Mouse (Mus musculus) urinary bladder, postnatal 14 days (tissue): ENCODE measurements at regions not wholly inside any gene's neighbourhood (a gene's known extent, or its start where the extent isn't known, plus 50 kb on each side); places are given as distances from the start of the nearest gene placed in this dataset.

Experiments used
- DNase-seq: peaks from one replicate; pipeline ENCODE4 v3.0.0; 2021; ENCODE audit warnings: low spot score

DNA sequence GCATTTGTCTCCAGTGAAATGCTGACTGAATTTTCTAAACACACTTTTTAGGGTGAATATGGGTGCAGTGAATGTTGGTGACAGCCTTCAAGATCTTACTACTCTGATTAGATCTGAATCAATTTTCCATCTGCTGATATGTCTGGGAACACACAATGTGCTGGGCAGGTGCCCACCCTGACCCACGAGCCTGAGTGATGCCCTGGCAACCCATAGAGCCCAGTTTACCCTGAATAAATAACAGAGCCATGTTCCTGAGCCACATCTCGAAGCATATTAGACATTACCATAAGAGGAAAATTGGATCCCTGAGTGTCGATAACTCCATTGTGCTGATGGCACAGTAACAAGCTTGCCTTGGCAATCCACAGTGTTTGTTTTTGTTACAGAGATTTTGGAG, 644.9 kb downstream of the Nedd1 start:
- no peak for DNase-seq

DNA sequence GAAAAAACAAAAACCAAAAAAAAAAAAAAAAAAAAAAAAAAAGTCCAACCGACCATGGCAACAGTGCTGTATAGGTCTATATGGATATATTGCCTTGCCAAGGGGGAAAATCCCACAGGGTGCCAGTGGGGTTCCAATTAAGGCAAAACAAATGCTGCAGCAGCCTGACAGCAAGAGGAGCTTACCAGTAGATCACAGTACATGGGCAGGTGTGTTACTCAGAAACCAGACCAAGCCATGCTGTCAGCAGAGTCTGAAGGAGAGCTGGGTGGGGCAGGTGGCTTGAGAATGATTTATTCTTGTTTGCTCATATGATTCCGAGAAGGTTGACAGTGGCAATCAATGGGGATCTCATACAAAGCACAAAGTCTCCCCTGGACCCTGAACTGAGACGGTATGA, 645.5 kb downstream of the Nedd1 start:
- no peak for DNase-seq

DNA sequence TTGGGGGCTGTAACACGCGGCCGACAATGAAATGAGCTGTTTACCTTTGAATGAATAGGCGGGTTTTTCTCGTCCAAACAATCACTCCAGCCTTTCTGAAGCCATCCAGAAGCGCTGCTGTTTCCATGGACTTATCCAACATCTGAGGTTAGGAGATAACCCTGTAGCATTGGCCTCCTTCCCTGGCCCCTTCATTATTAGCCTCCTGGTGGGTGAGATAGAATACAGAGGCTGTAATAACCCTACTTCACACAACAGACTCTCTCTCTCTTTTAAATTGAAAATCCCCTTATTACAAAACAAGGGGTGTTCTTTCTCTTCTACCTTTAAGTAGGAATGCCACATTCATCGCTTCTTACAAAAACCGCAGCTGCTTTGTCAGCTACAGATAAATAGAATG, 646.8 kb downstream of the Nedd1 start:
- DNase-seq: no peak

DNA sequence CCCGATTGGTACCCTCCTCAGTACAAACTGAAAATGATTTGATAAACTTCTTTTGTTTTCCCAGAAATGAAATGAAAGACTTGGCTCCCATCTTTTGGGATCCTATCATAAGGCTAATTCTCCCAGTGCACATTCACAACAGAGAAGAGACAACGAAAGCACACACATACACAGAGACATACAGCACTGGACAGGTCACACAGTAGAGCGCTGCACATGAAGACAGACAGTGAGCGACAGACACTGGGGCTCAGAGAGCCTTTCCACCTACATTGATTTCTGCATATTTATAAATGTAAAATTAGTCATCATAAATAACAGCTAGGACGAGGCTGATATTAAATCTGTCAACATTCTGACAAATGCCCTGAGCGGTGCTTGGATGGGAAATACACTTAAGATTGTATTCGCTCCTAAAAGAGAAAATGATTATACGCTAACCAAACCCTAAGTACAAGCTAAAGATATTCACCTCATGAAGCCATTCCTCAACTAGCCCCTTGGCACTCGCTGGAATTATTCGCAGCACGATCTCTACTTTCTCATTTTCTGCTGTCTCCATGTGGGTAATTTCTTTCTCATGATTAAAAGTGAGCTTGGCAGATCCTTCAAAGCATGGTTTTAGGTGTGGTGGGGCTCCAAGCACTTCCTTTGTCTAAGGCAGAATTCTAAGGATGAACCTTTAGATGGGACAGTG, 647.4 kb downstream of the Nedd1 start:
- no peak for DNase-seq

DNA sequence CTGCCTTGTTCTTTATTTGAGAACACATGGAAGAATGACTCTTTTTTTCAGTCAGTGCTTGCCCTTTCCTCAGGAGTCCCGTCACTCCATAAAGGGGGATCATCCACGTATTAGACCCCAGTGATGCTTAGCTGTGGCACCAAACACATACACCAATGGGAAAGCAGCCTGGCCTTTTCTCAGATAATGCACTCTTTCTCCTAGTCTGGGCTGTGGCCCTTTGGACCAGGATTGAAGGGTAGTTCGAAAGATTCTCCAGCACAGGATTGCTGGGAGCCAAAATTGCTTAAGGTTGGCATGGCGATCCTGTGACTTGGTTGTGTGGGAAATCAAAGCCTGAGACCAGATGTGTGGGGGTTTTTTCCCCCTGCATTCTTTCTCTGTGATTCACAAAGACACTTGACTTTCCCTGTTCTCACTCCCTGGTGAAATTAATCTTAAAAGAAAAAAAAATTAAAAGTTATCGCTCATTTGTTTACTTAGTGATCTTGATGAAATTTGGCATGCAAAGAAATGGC, 648.3 kb downstream of the Nedd1 start:
- no peak for DNase-seq

DNA sequence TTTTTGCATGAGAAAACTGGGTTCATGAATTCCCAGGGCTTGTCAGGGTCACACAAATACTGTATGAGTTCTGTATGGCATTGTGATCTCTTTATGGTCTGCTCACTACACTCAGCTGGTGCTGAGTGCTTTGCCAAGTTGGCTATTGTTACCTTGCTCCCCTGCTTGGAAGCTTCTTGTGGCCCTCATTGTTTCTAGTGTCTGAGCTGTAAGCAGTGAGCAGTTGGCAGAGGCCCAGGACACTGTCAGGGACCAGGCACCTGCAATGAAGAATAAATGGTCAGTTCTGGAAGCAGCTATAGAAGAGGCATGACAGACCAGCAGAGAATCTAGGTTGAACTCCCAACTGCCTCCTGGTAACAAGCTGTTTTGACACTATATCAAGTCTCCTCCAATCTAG, 677.4 kb downstream of the Nedd1 start:
- peak; percentile 3 for DNase-seq

DNA sequence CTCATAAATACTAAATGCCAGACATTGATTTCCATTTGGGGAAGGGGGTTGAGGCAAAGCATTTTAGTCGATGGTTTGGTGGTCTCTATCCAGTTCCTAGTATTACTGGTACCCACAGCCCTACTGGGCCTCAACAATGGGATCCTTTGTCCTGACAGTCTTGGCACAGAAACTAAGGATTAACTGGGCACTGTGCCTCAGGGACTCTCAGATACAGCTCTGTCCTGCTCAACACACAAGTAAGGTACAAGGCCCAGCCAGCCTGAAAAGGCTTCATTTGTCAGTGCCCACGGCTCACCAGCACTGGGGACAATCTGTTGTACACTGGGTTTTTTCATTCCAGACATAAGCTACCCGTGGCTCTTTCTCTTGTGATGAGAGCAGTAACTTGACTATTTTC, 686.0 kb downstream of the Nedd1 start:
- DNase-seq: no peak

DNA sequence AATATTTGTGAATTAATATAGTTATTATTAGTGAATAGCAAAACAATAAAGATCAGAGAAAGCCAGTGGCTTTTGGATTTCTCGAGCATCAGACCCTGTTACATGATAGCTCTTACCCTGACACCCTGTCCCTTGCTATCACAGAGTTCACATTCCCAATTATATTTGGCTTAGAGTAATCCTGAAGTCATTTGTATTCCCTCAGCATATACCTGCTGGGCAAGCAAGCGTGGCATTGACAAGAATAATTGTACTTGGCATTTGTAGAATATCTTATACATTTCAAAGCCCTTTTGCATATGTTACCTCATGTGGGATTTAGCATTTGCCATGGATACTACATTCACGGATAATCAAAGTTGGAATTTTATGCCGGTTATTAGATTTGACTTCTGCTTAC, 692.0 kb downstream of the Nedd1 start:
- DNase-seq: no peak

DNA sequence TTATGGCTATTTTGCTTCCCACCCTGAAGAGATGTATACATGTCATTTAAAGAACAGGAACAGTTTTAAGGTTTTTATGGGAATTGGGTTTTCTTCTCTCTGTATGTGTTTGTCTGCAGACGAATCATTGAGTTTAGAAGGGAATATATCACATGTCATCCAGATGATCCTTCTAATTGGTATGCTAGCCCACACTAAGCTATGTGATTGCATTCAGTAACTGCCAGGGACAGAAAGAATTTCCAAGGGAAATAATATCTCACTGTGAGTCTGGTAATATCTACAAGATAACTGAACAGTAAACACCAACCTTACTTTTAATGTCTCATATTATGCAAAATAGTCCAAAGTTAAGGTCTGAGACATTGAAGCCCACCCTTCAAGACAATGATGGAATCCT, 698.0 kb downstream of the Nedd1 start:
- no peak for DNase-seq

DNA sequence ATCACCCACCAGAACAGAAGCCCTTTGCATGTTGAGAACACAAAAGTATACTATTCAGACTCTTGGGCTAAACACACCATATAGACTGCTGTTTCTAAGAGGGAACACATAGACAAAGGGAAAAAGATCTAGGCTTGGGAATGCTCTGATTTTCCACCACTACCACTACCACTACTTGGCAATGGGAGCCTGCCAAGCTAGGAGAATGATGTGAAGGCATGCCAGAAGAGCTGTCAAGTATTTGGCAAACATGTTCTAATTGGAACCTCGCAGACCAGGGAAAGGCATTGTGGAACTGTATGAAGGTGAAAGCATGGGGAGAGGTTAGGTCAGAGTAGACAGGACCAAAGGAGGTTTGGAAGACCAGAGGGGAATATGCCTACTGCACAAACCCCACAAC, 701.2 kb downstream of the Nedd1 start:
- no peak for DNase-seq

DNA sequence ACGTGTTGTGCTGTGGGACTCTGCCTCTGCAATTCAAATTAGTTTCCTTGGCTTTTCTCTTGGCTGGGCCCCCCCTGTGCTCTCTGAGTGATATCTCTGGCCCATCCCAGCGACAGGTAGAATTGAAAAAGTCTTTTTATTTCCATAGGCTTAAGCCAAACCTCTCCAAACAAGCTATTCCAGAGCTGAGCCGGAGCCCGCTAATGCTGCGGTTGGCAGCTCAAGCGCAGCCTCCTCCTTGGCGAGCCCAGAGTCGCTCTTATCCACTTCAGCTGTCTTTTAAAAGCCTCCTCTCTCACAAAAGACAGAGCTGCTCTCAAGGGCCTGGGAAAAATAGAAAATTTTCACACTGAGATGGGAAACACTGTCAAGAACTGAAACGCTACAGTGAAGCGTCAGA, 712.7 kb downstream of the Nedd1 start:
- no peak for DNase-seq

DNA sequence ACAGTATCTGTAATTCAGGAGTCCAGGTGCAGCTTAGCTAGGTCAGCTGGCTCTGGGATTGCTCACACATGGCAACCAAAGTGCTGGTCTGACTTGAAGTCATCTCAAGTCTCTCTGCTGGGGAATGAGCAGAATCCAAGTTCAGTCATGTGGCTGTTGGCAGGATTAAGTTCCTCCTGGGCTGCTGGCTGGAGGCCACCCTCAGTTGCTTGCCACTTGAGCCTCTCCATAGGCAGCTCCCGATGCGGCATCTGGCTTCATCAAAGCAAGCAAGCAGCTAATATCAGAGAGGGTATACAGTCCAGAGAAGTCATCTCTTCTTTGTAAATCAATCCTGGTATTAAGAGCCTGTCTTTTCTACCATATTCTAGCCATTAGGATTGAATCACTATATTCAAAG, 714.3 kb downstream of the Nedd1 start:
- no peak for DNase-seq

DNA sequence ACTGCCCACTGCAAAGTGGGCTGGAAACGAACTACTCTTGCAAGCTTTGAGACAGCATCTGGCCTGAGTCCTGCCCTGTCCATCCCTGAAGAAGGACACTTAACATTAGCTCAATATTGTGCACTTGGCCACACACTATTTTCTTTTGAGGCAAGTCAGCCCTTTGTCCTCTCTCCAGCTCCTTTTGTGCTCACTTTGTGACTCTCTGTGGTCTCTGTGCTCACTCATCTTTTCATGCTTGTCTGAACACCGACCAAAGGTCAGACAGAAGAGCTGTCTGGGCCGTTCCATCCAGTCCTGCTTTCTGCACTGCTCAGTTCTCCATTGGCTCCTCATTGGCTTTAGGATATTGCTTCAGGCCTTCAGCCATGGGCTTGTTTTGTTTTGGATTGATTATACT, 715.8 kb downstream of the Nedd1 start:
- DNase-seq: no peak

DNA sequence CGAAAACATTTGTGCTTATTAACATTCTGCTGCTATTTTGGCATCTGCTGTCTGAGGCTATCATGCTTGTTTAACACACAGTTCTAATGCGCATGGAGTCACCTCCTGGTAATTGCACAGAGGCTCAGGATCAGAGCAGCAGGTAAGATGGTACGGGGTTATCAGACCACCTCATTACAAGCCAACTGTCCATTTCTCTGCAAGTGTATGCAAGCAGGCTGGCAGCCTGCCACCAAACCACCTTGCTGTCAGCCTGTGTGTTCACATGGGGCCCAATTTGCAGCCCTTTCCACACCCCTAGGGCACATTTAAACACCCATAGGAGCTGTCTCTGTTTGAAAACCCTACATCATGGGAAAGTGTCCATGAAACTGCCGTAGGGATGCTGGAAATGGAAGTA, 731.2 kb downstream of the Nedd1 start:
- DNase-seq: no peak

DNA sequence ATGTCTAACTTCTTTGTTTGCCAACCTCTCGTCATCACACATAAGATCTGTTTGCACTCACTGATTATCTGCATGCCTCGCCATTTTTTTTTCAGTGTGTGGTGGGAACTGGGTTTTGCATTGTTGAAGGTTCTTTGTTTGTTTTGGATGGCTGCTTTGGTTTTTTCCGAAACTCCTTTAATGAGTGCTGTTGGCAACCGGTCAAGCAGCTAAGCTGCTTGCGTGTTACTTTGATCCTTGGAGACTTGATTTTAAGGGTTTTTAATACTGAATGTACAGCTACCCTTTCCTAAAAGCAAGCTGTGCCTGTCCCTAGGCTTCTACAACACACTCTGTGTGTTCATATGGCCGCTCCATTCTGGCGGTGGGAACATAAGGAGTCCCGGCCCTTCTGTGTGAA, 733.9 kb downstream of the Nedd1 start:
- peak; percentile 22 for DNase-seq

DNA sequence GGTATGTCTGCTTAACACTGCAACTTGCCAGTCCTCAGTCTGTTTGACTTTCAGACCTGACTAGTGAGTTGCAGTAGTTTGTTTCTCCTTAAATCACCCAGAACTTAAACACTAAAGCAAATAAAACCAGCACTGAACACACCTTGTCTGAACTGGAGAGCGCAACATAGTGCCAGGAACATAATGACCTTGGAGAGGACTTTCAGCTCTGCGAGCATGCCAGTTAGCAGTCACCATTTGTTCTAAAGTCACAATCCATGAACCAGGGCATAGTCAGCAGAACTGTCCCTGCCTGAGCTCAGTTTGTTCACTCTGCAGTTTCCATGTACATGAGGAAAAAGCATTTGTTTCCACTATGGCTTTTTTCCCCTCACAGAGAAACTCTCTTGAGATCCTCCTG, 742.4 kb downstream of the Nedd1 start:
- no peak for DNase-seq

DNA sequence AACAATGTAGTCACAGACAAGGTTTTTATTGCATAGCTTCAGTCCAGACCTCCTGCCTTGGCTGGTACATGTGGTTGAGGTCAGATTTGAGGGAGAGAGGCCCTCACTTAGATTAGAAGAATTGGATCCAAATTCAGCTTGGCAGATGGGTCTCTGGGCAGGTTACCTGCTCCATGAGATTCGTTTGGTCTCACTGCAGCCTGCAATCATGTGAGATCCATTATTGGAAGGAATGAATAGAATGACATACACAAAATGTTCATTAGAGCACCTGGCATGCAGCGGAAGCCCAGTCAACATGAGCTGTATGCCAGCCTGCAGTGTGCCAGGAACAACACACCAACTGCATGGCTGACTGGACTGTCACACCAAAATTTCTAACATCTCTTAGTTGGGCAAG, 750.3 kb downstream of the Nedd1 start:
- DNase-seq: no peak

DNA sequence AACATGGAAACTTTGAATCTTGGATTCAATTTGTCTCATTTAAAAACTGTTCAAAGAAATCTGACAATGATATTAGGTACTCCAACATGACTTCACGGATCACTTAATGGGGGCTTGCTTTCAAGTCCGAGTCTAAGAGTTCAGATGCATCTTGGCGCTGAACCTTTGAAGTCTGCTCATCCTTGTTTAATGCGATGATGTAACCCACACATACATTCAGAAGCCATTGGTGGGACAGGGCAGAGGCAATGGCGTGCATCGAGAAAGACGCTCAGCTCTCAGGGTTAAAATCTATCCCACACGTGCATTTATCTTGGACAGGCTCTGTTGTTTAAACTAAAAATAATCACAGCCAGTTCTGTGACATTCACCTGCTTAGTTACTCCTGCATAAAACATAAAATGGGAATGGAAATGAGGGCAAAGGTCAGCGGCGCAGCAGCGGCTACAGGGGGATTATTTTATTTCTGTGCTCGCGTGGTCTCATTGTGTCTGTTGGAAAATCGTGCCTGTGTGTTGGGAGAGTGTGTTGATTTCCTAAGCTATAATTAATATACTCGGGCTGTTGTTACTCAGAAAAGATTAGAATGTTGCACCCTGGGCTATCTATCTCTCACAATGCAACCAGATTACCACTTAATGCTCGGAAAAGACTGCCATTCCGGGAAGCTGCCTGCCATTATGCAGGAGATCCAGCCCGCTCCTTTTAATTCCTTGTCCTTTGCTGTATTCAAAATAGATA, 754.5 kb downstream of the Nedd1 start:
- no peak for DNase-seq

DNA sequence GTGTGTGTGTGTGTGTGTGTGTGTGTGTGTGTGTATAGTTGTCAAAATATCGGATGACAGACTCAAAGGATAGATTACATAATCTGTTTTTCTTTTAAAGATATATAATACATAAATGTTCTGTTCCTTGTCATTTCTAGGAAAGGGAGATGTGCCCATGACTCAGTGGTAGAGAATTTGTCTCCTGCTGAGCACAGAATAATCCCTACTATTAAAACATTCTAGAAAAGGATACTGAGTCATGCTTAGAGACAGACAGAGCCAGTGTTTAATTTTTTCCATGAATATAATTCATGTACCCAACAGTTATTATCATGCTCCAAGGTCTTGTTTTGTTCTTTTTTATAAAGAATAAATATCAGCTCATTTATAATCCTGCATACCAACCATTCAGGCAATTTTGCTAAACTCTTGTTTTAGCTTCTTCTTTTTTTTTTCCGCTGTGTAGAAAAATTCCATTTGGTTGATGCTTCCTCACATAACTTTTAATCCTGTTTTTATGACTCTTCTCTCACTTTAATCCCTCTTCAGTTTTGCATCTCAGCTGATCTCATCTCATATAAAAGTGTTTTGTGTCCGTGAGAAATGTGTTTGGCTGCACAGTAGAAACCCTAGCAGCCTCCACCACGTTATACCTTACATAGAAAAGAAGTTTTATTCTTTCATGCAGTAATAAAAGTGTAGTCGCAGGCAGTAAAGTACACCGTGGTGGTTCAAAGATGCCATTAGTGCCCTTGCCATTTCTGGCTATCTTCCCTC, 762.3 kb downstream of the Nedd1 start:
- DNase-seq: no peak

DNA sequence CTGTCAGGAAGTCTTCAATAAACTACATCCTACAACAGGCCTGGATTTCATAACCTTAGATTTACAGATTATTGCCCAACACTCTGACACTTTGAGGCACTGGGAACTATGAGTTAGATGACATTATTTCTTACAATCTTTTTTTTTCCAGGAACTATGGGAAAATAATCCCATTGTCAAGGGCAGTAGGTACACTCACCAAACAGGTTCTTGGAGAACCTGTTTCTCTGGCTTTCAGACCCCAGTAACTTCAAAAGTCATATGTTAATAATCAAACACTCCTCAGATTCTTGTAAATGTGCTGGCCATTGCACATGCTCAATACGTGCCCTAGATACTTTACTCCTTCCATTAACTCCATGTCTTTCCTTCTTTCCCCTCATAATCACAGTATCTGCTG, 769.1 kb downstream of the Nedd1 start:
- peak; percentile 20 for DNase-seq

DNA sequence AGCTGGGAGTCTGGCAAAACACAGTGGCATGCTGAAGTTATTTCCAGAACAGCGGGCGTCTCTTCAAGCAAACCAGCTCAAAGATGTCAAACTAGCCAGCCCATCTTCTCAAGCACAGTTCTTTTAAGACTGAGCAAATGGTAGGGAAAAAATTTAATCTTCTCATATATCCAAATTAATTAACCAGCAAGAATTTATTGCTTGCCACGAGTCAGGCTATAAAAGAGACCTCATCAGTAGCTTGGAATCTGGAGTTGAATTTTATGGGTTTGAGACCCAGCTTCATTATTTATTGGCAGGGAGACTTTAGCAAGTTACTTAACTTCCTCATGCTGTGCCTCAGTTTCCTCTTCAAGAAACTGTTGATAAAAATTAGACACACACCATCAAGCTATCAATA, 742.5 kb upstream of the Tmpo start:
- no peak for DNase-seq

DNA sequence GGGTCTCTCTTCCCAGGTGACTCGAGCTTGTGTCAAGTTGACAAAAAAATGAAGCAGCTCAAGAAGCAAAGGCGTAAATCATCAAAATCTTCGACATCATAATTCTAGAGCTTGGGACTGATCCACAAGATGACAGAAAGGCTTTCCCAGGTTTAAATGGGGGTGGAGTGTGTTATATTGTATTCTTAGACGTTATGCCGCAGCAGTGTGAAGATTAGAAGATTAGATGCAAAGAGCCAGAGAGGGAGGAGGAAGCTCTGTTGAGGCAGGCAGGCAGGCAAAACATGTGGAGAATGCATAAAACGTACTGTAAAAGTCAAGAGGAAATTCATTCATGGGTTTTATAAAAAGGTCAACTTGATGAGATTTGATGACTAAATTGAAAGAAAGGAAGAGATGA, 708.7 kb upstream of the Tmpo start:
- DNase-seq: no peak

DNA sequence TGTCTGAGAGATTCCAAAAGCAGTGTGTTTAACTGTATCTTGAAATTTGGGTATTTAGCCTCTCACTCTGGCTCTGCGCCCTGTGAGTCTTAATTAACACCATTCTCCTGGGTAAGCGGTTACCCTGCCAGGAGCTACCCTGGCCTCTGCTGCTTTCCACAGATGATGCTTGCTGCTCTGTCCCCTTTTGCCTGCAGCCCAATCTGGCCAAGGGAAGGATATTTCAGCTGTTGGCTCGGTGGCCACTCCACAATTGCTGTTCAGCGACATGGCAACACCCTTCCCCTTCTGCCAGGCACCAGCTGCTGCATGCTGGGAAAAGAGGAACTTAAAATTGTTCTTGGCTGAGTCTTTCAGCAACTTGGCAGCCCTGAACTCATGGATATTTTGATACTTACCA, 707.4 kb upstream of the Tmpo start:
- no peak for DNase-seq
